Comparison of ENCODE assay signal across 9 mouse cellular contexts in genomic region chr17:27361362-27361761, GRCm38 (mm10).
A peak's percentile ranks its signal among the peaks of the same experiment; 100 is the strongest.
DNase-seq lines count a peak whose midpoint lies in the region; ATAC-seq and TF ChIP-seq lines count a peak whose summit lies in the region.
"Had no signal": no experiment of that assay in that cellular context is flagged by ENCODE, and none has a peak within 500 bp of the region (broad histone marks: within the 10 kb centered on the region; RNA-seq: fewer than 3 reads in every experiment).

No protein-coding gene starts in this region.

- no peak for TF ChIP-seq CTCF in left cerebral cortex, adult 2 months (IDR thresholded peaks at IDR 0.05)
- TF ChIP-seq CTCF in intestine, postnatal 0 days (IDR thresholded peaks at IDR 0.05; ENCODE audit: low read depth) = no peak

- intact Hi-C loops in left cerebral cortex, adult 2 months (cut with DNase I) = no loop called here

- H3K27me3 ChIP-seq in intestine, postnatal 0 days (replicated peaks; ENCODE audit: control insufficient read depth, insufficient read depth, low read length) = no peaks in the 10 kb centered on the region
- H3K27me3 ChIP-seq: embryonic facial prominence, embryonic 12.5 days had no signal

- 87% methylated on average over 2 of the region's 2 CpGs for WGBS in intestine, postnatal 0 days

- H3K4me1 ChIP-seq in intestine, postnatal 0 days (replicated peaks; ENCODE audit: control insufficient read depth, insufficient read depth, low read length) = no peaks in the 10 kb centered on the region

- peak; percentile 23 for DNase-seq in adrenal gland, postnatal 10 days
- no peak for DNase-seq in adrenal gland, adult 8-10 months
- DNase-seq in left cerebral cortex, adult 9 months (ENCODE audit: low spot score in 2 of 2) = peak; percentile 22 to 40
- no peak for DNase-seq in left cerebral cortex, adult 2 months (ENCODE audit: extremely low spot score in 1 of 2, low spot score in 2 of 2)
- no peak for DNase-seq in frontal cortex, postnatal 10 days (ENCODE audit: low spot score in 2 of 2)
- no peak for DNase-seq in spleen, postnatal 10 days (ENCODE audit: low spot score in 2 of 2)

- H3K27ac ChIP-seq in left cerebral cortex, adult 2 months = no peak overlapping the region
- no peak overlapping the region for H3K27ac ChIP-seq in intestine, postnatal 0 days (ENCODE audit: low read depth, low read length)
- H3K27ac ChIP-seq: embryonic facial prominence, embryonic 12.5 days had no signal

- ATAC-seq in activated CD4-positive, CD25-positive, alpha-beta regulatory T cell, adult 4 months = peak; percentile 23
- peak; percentile 19; the same call in 1 of the 2 replicates for ATAC-seq in intestine, postnatal 0 days

- no peak overlapping the region for H3K9ac ChIP-seq in intestine, postnatal 0 days (ENCODE audit: low read depth, low read length)
- H3K9ac ChIP-seq: embryonic facial prominence, embryonic 12.5 days had no signal

- no peak overlapping the region for H3K4me2 ChIP-seq in intestine, postnatal 0 days (replicated peaks; ENCODE audit: low read depth)
- H3K4me2 ChIP-seq: embryonic facial prominence, embryonic 12.5 days had no signal

- H3K9me3 ChIP-seq in intestine, postnatal 0 days (ENCODE audit: control insufficient read depth) = no peaks in the 10 kb centered on the region
- H3K9me3 ChIP-seq: embryonic facial prominence, embryonic 12.5 days had no signal

- no peaks in the 10 kb centered on the region for H3K36me3 ChIP-seq in intestine, postnatal 0 days (ENCODE audit: control insufficient read depth, insufficient read depth)
- H3K36me3 ChIP-seq: embryonic facial prominence, embryonic 12.5 days had no signal

- no peak overlapping the region for H3K4me3 ChIP-seq in left cerebral cortex, adult 2 months
- no peak overlapping the region for H3K4me3 ChIP-seq in intestine, postnatal 0 days (ENCODE audit: low read depth, low read length)
- H3K4me3 ChIP-seq: embryonic facial prominence, embryonic 12.5 days had no signal

Comparison
In these comparisons a context has a peak if more than half of its experiments do, and no peak if none do; other contexts are left out.
1. DNase-seq: peak in adrenal gland, postnatal 10 days (single experiment) and left cerebral cortex, adult 9 months (2 of 2); none in adrenal gland, adult 8-10 months (single experiment), left cerebral cortex, adult 2 months (0 of 2), frontal cortex, postnatal 10 days (0 of 2) and spleen, postnatal 10 days (0 of 2).